Mouse (Mus musculus) cerebellum, postnatal 25 days (tissue): ENCODE results near the gene Pomt1.

Source experiments
- DNase-seq, 2 experiments: peaks; one replicate each; pipeline ENCODE4 v3.0.0; 2021; ENCODE audit warnings: mixed read lengths in 2 of 2

Pomt1 gene

DNA sequence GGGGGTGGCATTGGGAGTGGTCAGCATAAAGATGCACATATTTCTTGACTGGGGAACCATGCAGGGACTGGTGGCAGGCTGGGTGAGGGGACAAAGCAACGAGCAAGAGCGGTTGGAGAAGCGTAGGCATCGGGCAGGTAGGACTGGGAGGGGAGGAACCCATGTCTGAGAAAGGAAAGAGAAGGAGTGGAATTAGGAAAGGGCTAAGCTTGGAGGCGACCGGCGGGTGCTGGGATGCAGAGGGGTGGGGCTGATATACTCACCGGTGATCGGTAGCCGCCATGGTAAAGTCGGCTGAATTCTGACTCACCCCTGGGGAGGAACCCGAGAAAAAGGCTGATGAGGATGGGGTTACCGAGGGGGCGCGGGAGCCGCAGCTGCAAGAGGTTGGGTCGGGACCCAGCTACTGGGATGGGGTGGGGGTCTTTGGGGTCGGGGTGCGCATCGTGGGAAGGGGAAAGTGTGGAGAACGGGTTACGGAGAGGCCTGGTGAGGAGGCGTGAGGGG is 51.0 kb downstream of the Pomt1 start, which contains the start of gene Golga2:
Golga2 (plus strand) TSS at position 51 of the 507 bp plus-strand sequence.
- DNase-seq, result no peak

DNA sequence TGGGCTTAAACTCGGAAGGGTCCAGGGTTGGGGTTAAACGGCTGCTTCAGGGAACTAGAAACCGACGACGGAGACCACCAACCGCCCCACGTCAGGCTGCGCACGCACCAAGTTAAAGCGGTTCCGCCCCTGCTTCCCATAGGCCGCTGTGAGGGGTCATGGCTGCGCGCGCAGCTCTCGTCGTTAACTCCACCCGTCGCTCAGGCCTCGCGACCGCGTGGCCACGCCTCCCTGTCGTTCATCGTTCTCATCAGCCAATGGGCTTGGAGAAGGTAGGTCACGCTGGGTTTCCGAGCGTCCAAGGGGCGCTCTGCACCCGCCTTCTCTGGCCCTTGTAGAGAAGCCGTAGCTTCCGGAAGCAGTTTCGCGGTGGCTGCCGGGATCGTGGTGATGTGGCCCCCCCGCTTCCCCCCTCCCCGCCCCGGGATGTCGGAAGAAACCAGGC is 51.6 kb downstream of the Pomt1 start, which contains the start of gene Swi5:
Swi5 (minus strand) TSS at position 153 of the 445 bp plus-strand sequence.
- peak; percentile 99 to 100 for DNase-seq

DNA sequence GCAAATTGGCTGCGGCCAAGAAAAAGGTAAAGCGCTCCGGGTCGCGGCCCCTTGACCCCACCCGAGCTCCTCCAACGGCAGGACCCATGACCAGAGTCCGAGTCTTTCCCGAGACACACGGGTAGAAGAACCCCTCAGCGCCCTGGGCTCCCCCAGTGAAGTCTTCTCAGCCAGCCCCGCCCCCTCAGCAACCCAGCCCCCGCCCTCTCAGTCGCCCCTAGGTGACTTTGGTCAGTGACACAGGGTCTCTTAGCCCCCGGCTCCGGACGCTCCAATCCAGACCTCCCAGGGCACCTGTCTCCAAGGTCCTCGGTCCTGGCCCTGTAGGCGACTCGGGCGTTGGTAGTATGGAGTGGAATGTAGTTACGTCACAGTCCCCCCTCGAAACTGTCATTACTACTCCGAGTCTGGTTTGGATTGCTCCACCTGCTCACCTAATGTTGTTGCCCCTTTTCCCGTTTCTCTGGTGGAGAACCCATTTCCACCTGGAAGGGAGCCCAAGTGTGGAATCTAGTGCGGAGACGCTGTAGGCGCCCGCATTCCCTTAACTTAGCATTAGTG is 52.1 kb downstream of the Pomt1 start:
- DNase-seq, result no peak

DNA sequence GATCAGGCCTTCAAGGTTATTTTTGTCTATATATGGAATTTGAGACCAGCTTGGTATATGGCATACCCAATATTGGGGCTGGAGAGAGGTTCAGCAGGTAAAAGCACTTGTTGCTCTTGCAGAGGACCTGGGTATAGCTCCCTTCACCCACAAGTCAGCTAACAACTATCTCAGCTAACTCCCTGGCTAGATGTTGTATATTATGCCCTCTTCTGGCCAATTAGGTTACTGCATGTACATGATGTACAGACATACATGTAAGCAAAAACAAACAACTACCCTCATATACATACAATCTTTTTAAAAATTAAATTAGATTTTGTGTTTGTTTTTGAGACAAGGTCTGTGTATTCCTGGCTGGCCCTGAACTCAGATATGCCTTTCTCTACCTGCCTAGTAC is 53.2 kb downstream of the Pomt1 start:
- DNase-seq, result no peak

DNA sequence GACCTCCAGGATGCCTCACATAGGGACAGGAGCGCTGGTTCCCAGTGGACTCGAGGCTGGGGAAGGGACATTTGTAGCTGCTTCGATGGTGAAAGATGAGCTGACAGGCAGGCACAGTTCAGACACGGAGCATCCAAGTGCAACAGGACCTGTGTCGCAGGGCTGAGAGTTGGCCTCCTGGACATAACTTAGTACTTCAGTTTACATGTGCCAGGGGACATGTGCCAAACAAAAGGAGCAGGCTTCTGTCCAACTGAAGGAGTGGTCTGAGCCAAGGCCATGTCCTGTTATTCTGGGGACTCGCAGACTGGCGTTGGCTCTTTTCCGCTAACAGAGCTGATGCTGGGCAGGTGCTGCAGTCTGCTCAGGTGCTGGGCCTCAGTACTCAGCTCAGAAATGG is 58.0 kb downstream of the Pomt1 start:
- peak; percentile 75 for DNase-seq

DNA sequence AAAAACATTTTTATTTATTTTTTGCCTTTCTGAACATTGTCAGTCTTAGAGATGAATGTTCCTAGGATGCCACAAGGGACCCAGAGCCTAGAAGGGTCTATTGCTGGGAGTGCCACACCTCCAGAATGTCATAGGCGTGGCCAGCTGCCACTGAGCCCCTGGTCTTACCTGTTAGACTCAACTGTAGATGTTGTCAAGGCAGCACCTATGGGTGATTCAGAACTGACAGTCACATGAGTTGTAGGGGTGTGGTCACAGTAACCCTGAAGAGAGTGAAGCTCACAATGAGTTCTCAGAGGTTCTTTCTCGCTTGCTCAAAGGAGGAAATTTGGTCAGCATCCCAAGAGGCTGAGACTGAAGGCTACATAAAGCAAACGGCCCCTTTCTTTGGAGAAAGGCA is 58.9 kb downstream of the Pomt1 start:
- DNase-seq, result no peak

DNA sequence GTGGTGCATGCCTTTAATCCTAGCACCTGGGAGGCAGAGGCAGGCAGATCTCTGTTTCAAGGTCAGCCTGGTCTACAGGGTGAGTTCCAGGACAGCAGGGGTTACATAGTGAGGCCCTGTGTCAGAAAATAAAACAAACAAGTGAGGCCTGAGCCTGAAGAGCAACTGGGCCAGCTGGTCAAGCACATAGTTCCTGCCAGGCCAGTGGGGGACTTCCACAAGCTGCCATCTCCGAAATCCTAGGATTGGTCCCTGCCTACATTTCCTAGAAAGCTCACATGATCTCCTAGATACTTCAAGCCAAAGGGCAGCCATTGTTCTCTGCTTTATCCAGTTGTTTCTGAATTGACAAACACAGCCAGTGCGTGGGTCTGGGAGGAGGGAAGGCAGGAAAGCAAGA is 59.5 kb downstream of the Pomt1 start:
- peak; percentile 30 to 53 for DNase-seq

DNA sequence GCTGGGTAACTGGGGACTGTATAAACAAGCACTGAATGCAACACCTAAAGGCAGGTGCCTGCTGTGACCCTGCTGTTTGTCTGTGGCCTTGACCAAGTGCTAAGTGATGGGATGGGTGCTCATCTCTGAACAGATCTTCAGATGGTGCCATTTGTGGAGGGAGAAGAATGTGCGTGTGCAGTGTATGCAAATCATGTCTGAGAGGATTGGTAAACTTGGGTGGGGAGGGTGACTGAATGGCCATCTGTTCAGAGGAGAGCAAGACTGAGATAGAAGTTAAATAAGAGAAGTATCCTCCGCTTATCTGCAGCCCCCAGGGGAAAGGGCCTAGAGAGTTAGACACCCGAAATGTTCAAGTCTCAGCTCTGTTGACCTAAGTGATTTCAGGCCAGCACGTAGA is 63.1 kb downstream of the Pomt1 start:
- no peak for DNase-seq

DNA sequence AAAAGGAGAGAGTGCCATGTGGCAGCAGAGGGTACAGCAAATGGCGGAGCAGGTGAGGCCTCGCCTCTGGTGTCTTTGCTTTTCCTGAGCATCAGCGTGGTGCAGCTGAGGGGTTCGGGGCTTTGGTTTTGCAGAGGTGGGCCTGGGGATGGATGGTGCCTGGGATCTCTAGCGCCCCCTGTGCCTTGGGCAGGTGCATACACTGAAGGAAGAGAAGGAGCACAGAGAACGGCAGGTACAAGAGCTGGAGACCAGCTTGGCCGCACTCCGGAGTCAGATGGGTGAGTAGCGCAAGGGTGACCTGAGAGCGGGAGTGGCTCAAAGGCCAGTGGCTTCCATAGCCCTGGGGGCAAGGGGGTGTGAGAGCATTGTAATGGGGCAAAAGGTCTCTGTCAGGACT is 66.6 kb downstream of the Pomt1 start:
- DNase-seq, result peak in 1 of 2 experiments; percentile 38

DNA sequence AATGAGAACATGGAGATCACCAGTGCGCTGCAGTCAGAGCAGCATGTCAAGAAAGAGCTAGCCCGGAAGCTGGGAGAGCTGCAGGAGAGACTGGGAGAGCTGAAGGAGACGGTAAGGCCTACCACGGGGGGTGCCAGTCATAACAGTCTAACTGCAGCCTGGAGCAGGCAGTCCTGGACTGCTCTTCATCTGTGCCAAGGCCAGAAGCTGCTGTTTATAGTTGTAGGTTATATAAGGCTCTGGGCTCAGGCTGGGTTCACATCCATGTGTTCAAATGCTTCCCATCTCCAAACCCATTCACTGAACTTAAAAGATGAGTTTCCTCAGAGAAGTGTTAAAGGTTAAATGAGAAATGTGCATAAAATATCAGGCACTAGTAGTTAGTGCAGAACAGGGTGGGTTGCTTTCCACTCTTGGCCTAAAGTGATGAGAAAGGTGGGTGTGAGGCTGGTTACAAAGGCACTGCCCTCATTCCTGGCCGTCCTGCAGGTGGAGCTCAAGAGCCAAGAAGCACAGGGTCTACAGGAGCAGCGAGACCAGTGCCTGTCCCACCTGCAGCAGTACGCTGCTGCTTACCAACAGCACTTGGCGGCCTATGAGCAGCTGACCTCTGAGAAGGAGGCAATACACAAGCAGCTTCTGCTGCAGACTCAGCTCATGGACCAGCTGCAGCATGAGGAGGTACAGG is 67.9 kb downstream of the Pomt1 start:
- DNase-seq, result peak; percentile 86 to 90
